Mouse (Mus musculus): ENCODE measurements around the gene Lamb1.

The Lamb1 gene

GRCm38 (mm10) chr12:31283131-31283530, 18.1 kb downstream of the Lamb1 start:
- peak in 1 of 2 experiments; percentile 50 for DNase-seq (ENCODE audit: inconsistent age in 2 of 2, low spot score in 1 of 2)

- DNase-seq (ENCODE audit: inconsistent age in 2 of 2, low spot score in 1 of 2), result no peak
These were observed 18.6 kb downstream of the Lamb1 start for GRCm38 (mm10) chr12:31283617-31284136.

DNA sequence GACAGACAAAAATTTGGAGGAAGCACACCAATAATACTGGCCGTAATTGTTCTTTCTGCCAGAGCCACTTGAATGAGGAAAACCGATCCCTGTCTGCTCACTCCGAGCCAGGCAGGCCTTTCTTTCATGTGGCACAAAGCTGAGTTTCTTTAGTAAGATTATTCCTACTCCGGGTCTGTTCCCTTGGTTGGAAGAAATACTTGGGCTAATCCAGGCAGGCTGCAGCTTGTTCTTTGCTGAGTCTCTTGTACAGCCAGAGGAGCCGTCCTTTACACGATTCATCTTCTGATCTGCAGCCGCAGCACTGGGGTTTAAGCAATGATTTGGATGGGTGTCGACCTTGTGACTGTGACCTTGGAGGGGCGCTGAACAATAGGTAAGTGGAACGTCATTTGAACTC, 24.0 kb downstream of the Lamb1 start:
- no peak for DNase-seq (ENCODE audit: inconsistent age in 2 of 2, low spot score in 1 of 2)

GRCm38 (mm10) chr12:31290951-31291350, 25.9 kb downstream of the Lamb1 start:
- DNase-seq (ENCODE audit: inconsistent age in 2 of 2, low spot score in 1 of 2), result no peak

GRCm38 (mm10) chr12:31293361-31294142, 28.5 kb downstream of the Lamb1 start:
- DNase-seq (ENCODE audit: inconsistent age in 2 of 2, low spot score in 1 of 2), result peak; percentile 57 to 86

DNA sequence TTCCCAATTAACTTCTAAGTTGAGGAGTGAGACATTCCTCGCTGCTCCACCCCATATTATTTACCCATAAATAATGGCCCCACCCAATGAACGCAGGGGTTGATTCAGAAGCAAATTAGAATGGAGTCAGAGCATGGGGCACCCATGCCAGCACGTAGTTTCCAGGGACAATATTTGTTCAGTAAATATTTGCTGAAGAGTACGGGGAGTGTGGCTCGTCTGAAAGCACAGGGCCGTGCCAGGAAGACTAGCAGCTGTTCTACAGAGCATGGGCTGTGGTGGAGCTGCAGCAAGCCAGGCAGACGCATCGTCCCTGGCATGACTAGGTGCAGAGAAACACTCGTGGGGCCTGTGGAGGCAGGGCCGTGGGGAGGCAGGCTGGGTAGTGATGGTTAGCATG, 29.5 kb downstream of the Lamb1 start:
- no peak for DNase-seq (ENCODE audit: inconsistent age in 2 of 2, low spot score in 1 of 2)

DNA sequence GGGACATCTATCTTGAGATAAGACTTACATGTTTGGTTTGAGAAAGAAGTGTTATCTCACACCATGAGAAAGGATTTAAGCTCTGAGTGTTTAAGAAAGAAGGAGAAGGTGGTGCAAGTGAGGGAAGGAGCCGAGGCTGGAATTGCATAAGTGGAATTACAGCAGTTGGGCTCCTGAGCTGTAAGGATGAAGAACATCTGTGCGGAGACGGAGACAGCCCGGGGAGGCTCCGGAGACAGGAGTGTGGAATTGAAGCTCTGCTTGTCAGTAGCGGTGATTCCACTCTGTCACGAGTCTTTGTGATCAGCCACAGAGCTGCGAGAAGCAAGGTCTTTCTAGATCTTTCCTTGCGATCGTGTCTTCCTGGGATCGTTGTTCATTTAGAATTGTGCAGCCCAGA, 30.0 kb downstream of the Lamb1 start:
- DNase-seq (ENCODE audit: inconsistent age in 2 of 2, low spot score in 1 of 2), result no peak

GRCm38 (mm10) chr12:31295505-31295904, 30.5 kb downstream of the Lamb1 start:
- peak in 1 of 2 experiments; percentile 35 for DNase-seq (ENCODE audit: inconsistent age in 2 of 2, low spot score in 1 of 2)

DNA sequence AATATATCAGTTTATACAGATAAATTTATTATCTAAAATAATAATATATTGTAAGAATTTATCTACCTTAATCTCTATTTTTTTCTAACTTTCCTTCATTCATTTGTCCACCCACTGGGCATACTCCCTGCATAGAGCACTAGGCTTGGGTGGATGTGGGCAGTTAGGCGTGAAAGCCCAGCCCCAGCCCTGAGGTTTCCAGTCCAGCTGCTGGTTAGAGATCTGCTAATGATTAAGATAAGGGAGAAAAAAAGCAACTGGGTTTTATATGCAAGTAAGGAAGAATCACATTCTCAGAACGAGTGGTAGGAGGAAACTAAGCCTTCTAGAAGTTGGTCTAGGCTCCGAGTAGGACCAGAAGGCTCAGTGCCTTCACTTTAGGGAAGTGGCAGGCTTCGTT, 31.1 kb downstream of the Lamb1 start:
- DNase-seq (ENCODE audit: inconsistent age in 2 of 2, low spot score in 1 of 2), result no peak

DNA sequence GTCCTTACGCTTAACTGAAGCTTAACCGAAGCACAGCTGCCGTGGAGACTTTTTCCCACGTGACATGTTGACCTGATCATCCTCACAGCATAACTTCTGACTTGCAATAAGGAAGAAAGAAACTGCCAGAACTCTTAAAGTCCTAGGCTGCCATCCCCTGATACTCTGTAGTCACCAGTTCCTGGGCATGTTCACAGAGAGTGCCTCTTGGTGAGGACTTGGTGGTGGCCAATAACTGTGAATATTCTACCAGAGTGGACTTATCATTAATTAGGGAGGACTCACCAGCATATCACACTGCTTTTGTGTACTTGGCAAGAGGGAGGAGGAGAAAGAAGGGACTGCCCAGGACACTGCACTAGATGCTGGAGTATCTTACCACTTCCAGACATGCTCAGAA, 33.1 kb downstream of the Lamb1 start:
- DNase-seq (ENCODE audit: inconsistent age in 2 of 2, low spot score in 1 of 2), result no peak

DNA sequence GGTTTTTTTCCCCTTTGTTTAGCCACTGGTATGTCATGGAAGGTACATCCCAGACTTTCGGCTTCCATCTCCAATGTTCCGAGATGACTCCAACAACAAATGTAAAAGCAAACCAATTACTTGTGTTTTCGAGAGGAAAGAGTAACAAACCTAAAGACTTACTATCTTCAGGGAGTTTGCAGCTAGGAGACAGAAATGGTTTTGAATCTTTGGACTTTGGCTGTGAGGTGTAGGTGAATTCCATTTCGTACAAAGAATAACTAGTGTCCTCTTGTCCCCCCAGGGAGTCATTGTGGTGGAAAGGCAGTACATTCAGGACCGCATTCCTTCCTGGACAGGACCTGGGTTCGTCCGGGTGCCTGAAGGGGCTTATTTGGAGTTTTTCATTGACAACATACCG, 33.5 kb downstream of the Lamb1 start:
- no peak for DNase-seq (ENCODE audit: inconsistent age in 2 of 2, low spot score in 1 of 2)

- DNase-seq (ENCODE audit: inconsistent age in 2 of 2, low spot score in 1 of 2), result peak in 1 of 2 experiments; percentile 62
These were observed 34.1 kb downstream of the Lamb1 start for GRCm38 (mm10) chr12:31299126-31299525.

GRCm38 (mm10) chr12:31299676-31300197, 34.7 kb downstream of the Lamb1 start:
- peak; percentile 87 to 93 for DNase-seq (ENCODE audit: inconsistent age in 2 of 2, low spot score in 1 of 2)

- DNase-seq (ENCODE audit: inconsistent age in 2 of 2, low spot score in 1 of 2), result no peak
These were observed 35.2 kb downstream of the Lamb1 start for GRCm38 (mm10) chr12:31300276-31300675.

DNA sequence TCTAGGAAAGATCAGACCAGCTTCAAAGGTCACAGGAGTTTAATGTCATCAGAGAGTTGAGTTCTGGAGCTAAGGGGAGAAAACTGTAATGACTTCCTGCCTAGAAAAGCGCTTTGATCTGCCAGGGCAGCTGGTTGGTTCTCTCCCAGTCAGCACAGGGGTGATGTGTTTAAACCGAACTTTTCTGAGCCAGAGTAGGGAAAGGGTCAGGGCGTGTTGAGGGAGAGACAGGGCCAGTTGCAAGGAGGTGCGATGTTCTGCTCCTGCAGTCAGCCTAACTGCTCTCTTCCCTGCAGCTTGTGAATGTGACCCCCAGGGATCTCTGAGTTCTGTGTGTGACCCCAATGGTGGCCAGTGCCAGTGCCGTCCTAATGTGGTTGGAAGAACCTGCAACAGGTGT, 37.2 kb downstream of the Lamb1 start:
- DNase-seq (ENCODE audit: inconsistent age in 2 of 2, low spot score in 1 of 2), result peak; percentile 58 to 84

- DNase-seq (ENCODE audit: inconsistent age in 2 of 2, low spot score in 1 of 2), result peak in 1 of 2 experiments; percentile 80
These were observed 37.9 kb downstream of the Lamb1 start for GRCm38 (mm10) chr12:31302766-31303511.

- DNase-seq (ENCODE audit: inconsistent age in 2 of 2, low spot score in 1 of 2), result peak; percentile 61 to 83
These were observed 41.1 kb downstream of the Lamb1 start for GRCm38 (mm10) chr12:31306075-31306675.

DNA sequence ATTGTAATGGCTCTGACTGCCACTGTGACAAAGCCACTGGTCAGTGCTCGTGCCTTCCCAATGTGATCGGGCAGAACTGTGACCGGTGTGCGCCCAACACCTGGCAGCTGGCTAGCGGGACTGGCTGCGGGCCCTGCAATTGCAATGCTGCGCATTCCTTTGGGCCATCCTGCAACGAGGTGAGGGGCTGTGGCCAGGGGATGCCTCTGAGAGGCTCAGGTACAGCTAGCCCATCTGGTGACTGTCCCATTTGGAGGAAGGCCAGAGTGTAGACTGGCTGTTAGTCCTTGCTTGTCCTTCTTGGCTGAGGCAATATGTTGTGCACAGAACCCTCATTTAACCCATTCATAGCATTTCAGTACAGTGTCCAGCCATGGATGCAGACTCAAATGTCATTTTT, 42.0 kb downstream of the Lamb1 start:
- peak in 1 of 2 experiments; percentile 55 for DNase-seq (ENCODE audit: inconsistent age in 2 of 2, low spot score in 1 of 2)

- no peak for DNase-seq (ENCODE audit: inconsistent age in 2 of 2, low spot score in 1 of 2)
These were observed 42.7 kb downstream of the Lamb1 start for GRCm38 (mm10) chr12:31307756-31308155.

GRCm38 (mm10) chr12:31310687-31311086, 45.7 kb downstream of the Lamb1 start:
- peak in 1 of 2 experiments; percentile 39 for DNase-seq (ENCODE audit: inconsistent age in 2 of 2, low spot score in 1 of 2)

- peak in 1 of 2 experiments; percentile 72 for DNase-seq (ENCODE audit: inconsistent age in 2 of 2, low spot score in 1 of 2)
These were observed 46.7 kb downstream of the Lamb1 start for GRCm38 (mm10) chr12:31311671-31312265.

Data from adrenal gland, adult (tissue).